ENCODE assay signal across 8 mouse cellular contexts in genomic region chr9:95858027-95858570, GRCm38 (mm10). TPM values are rescaled to one million over a fixed set of nuclear protein-coding genes. Genes with fewer than 3 reads are reported as not detected.
DNase-seq lines count a peak whose midpoint lies in the region; ATAC-seq lines count a peak whose summit lies in the region.

No protein-coding gene starts in this region.

- peak overlapping the region; percentile 95 for H3K4me3 ChIP-seq in embryonic facial prominence, embryonic 13.5 days
- peak overlapping the region; percentile 80 for H3K4me3 ChIP-seq in lung, embryonic 16.5 days (ENCODE audit: low read length)

- 0 out of 2 replicates have a peak, but pooled peaks have one; percentile 6 for ATAC-seq in cerebellum, adult (ENCODE audit: insufficient number of reproducible peaks, low FRiP score, low TSS enrichment)
- ATAC-seq in embryonic facial prominence, embryonic 13.5 days (ENCODE audit: insufficient number of reproducible peaks, insufficient read depth, low FRiP score, low TSS enrichment, low read depth) = 0 out of 2 replicates have a peak, but pooled peaks have one; percentile 35
- peak; percentile 24 for ATAC-seq in lung, embryonic 16.5 days (ENCODE audit: low read depth)

- H3K36me3 ChIP-seq in embryonic facial prominence, embryonic 13.5 days = no peaks in the 10 kb centered on the region; the same call in 1 of the 2 replicates
- 0 out of 2 replicates have a peak, but pooled peaks cover 2% of the 10 kb centered on the region for H3K36me3 ChIP-seq in lung, embryonic 16.5 days (ENCODE audit: control insufficient read depth, insufficient read depth, low read length)

- WGBS in embryonic facial prominence, embryonic 13.5 days = under 1% methylated on average over 31 of the region's 31 CpGs
- WGBS in lung, embryonic 16.5 days = 0% methylated on average over 31 of the region's 31 CpGs

- peak overlapping the region; percentile 79 for H3K27ac ChIP-seq in embryonic facial prominence, embryonic 13.5 days
- peak overlapping the region; percentile 67 for H3K27ac ChIP-seq in lung, embryonic 16.5 days (ENCODE audit: low read length)

- H3K4me2 ChIP-seq in embryonic facial prominence, embryonic 13.5 days = peak overlapping the region; percentile 84
- H3K4me2 ChIP-seq in lung, embryonic 16.5 days (ENCODE audit: low read depth, low read length) = peak overlapping the region; percentile 96

- H3K9me3 ChIP-seq in embryonic facial prominence, embryonic 13.5 days = no peaks in the 10 kb centered on the region
- no peaks in the 10 kb centered on the region for H3K9me3 ChIP-seq in lung, embryonic 16.5 days (ENCODE audit: control insufficient read depth, low read length)

- no peaks in the 10 kb centered on the region for H3K27me3 ChIP-seq in embryonic facial prominence, embryonic 13.5 days
- H3K27me3 ChIP-seq in lung, embryonic 16.5 days (ENCODE audit: control insufficient read depth, insufficient read depth, low read depth, low read length) = no peaks in the 10 kb centered on the region

- H3K9ac ChIP-seq in embryonic facial prominence, embryonic 13.5 days = peak overlapping the region; percentile 86
- H3K9ac ChIP-seq in lung, embryonic 16.5 days (ENCODE audit: low read length) = peak overlapping the region; percentile 84

- DNase-seq in cerebellum, postnatal 4 days (ENCODE audit: low spot score in 2 of 2) = no peak
- DNase-seq in NIH3T3 (ENCODE audit: low read depth) = peak; percentile 50
- DNase-seq in induced T-regulatory cell, adult 2 months (ENCODE audit: low read depth) = peak; percentile 87
- peak; percentile 65 for DNase-seq in retina, postnatal 1 day
- no peak for DNase-seq in ovary, postnatal 10 days (ENCODE audit: low spot score)

- H3K4me1 ChIP-seq in embryonic facial prominence, embryonic 13.5 days = no peaks in the 10 kb centered on the region
- no peaks in the 10 kb centered on the region for H3K4me1 ChIP-seq in lung, embryonic 16.5 days (replicated peaks; ENCODE audit: control insufficient read depth, insufficient read depth, low read length)

RNA-seq across cellular contexts. Expression of gene Atr, which starts 0.7 kb away (rescaled TPM):
- polyA plus RNA-seq in embryonic facial prominence, embryonic 13.5 days (2015; fragmentation: Nextera tagmentation; extraction: Ambion mirVana) = 22.4 and 24.1 TPM in 2 replicates
- polyA plus RNA-seq in lung, embryonic 16.5 days (2015; fragmentation: Nextera tagmentation; extraction: Ambion mirVana) = 15.1 and 15.2 TPM in 2 replicates

RNA-seq across cellular contexts. Expression of gene Pls1, which starts 13.0 kb away (rescaled TPM):
- 3.8 and 7.1 TPM in 2 replicates for polyA plus RNA-seq in embryonic facial prominence, embryonic 13.5 days (2015; fragmentation: Nextera tagmentation; extraction: Ambion mirVana)
- polyA plus RNA-seq in lung, embryonic 16.5 days (2015; fragmentation: Nextera tagmentation; extraction: Ambion mirVana) = 10.2 and 10.4 TPM in 2 replicates

Comparison
In these comparisons a context has a peak if more than half of its experiments do, and no peak if none do; other contexts are left out.
1. DNase-seq: peak in NIH3T3 (single experiment), induced T-regulatory cell, adult 2 months (single experiment) and retina, postnatal 1 day (single experiment); none in cerebellum, postnatal 4 days (0 of 2) and ovary, postnatal 10 days (single experiment).
2. Peak in every context shown above with its lines, with median percentiles within 50 percentile points of each other: ATAC-seq.